Mouse (Mus musculus) heart, adult 2 months (tissue): Measurements from ENCODE around the gene Sema4f. TPM values are rescaled to one million over a fixed set of nuclear protein-coding genes. Genes with fewer than 3 reads are reported as not detected.
A peak's percentile ranks its signal among the peaks of the same experiment; 100 is the strongest.

Experiments used
- DNase-seq, 2 experiments: peaks; one replicate each; pipeline ENCODE4 v3.0.0; 2021
- H3K27ac ChIP-seq: fragments of 200-600 bp; 2 replicates; pipeline ENCODE4 v1.8.1; 2022
- H3K27me3 ChIP-seq: fragments of 200-500 bp; 2 replicates; pipeline ENCODE4 v1.6.1; 2012; ENCODE audit warnings: mild to moderate bottlenecking, low read length, inconsistent platforms, mixed read lengths; ENCODE audit not compliant: control insufficient read depth, insufficient read depth
- H3K36me3 ChIP-seq: fragments of 200-500 bp; 2 replicates; pipeline ENCODE4 v1.6.1; 2012; ENCODE audit warnings: low read length, inconsistent platforms; ENCODE audit not compliant: control insufficient read depth, insufficient read depth
- H3K4me1 ChIP-seq: fragments of 200-500 bp; 2 replicates; pipeline ENCODE4 v1.6.1; 2011; ENCODE audit warnings: low read length; ENCODE audit not compliant: control insufficient read depth, insufficient read depth
- H3K4me3 ChIP-seq: fragments of 200-600 bp; 2 replicates; pipeline ENCODE4 v1.8.1; 2022
- H3K79me2 ChIP-seq: fragments of 200-500 bp; replicated peaks from 2 replicates; pipeline ENCODE4 v1.6.1; 2012; ENCODE audit warnings: mild to moderate bottlenecking, inconsistent platforms, low read length, moderate library complexity, mixed read lengths; ENCODE audit not compliant: control insufficient read depth, insufficient read depth
- H3K9ac ChIP-seq: fragments of 200-500 bp; 2 replicates; pipeline ENCODE4 v1.6.1; 2012; ENCODE audit warnings: low read depth, mild to moderate bottlenecking, control low read depth, inconsistent platforms, low read length, mixed read lengths
- CTCF ChIP-seq: fragments of 200-600 bp; IDR thresholded peaks from 2 replicates; pipeline ENCODE4 v1.8.1; 2022; ENCODE audit warnings: antibody characterized with exemption, mild to moderate bottlenecking, moderate library complexity
- EP300 ChIP-seq: fragments of 200-500 bp; IDR thresholded peaks from 2 replicates; pipeline ENCODE4 v1.6.1; 2011; ENCODE audit warnings: low read depth, low read length, control low read depth; ENCODE audit not compliant: insufficient read depth
- POLR2A ChIP-seq: fragments of 200-500 bp; IDR thresholded peaks from 2 replicates; pipeline ENCODE4 v1.6.1; 2011; ENCODE audit warnings: mild to moderate bottlenecking, low read depth, low read length, control low read depth; ENCODE audit not compliant: insufficient read depth
- WGBS: fragments of 180-500 bp; shearing (Covaris S2); methylation state at CpG from one replicate; pipeline ENCODE4 v1.1.7; 2018; 5-methylcytosine and 5-hydroxymethylcytosine counted together
- intact Hi-C: fragments of 180-260 bp; cut with DNase I; formaldehyde crosslinking; loops from one replicate; pipeline ENCODE4 v1.15.1; 2025
- polyA plus RNA-seq: library from polyadenylated mRNA; depleted of rRNA; stranded (reverse); fragments of >200 nt; gene quantifications from 2 replicates; pipeline ENCODE4 v1.2.3, GENCODE M21; 2012
- total RNA-seq, 2 experiments: library from RNA; stranded (reverse); gene quantifications; 2 replicates each; pipeline ENCODE4 v1.2.3; 2021

Gene Sema4f
- total and polyA plus RNA-seq, 3 experiments: 0.13 to 0.37 (median 0.18) TPM

DNA sequence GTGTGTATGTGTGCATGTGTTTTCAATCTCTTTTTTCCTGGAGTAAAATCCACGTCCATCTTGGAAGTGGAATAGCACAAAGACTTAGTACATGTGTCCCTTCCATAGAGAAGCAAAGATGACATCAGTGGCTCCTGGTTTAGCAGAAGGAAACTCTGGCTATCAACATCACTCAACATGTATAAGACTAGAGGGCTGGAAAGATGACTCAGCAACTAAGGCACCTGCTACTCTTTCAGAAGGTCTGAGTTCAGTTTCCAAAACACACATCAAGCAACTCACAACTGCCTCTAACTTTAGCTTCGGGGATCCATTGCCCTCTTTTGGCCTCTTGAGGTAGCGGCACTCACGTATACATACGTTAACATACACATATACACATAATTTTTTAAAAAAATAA is 28.3 kb downstream of the Sema4f start:
- H3K9ac ChIP-seq: no peak overlapping the region
- 84% methylated on average over 5 of the region's 5 CpGs for WGBS
- no peak overlapping the region for H3K4me3 ChIP-seq
- H3K27me3 ChIP-seq: no peaks in the 10 kb centered on the region
- DNase-seq: no peak
- no peak for TF ChIP-seq EP300
- no peak for TF ChIP-seq POLR2A
- TF ChIP-seq CTCF: no peak
- no peak overlapping the region for H3K27ac ChIP-seq
- no peaks in the 10 kb centered on the region for H3K79me2 ChIP-seq
- intact Hi-C loops: no loop called here
- no peaks in the 10 kb centered on the region for H3K4me1 ChIP-seq
- no peaks in the 10 kb centered on the region for H3K36me3 ChIP-seq

DNA sequence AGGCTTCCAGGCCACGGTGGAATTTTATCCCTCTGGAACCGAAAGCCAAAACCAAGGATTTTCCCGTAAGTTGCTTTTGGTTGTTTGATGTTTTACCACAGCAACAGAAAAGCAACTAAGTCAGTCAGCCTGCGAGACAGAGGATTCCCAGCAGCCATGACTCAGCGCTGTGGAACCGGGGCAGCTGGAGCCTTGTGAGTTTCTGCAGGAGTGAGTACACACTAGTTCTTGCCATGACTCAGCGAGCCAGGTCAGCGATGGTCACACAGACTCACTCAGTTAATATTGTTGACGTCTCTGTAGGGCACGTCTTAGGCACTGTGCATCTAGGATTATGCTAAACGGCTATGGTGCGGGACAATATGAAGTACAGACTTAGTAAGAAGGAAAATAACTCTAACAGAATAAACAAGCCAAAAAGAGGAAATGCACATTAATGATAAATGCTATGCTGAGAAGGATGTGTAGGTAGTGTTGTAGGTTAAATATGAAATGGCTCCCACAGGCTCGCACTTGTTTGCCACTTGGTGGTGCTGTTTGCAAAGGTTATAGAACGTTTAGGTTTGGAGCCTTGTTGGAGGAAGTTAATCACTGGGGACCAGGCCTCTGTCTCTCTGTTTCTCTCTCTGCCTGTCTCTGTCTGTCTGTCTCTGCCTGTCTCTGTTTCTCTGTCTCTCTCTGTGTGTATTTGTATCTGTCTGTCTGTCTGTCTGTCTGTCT is 30.3 kb downstream of the Sema4f start:
- Histone ChIP-seq H3K4me3 (no peak overlapping the region), H3K27me3 (no peaks in the 10 kb centered on the region), H3K4me1 (no peaks in the 10 kb centered on the region), H3K36me3 (no peaks in the 10 kb centered on the region), H3K79me2 (no peaks in the 10 kb centered on the region), H3K27ac (no peak overlapping the region), H3K9ac (no peak overlapping the region)
- DNase-seq: peak in 1 of 2 experiments; percentile 44
- TF ChIP-seq CTCF (peak; percentile 59), EP300 (no peak)
- intact Hi-C loops: no loop called here
- 54% methylated on average over 14 of the region's 14 CpGs for WGBS

DNA sequence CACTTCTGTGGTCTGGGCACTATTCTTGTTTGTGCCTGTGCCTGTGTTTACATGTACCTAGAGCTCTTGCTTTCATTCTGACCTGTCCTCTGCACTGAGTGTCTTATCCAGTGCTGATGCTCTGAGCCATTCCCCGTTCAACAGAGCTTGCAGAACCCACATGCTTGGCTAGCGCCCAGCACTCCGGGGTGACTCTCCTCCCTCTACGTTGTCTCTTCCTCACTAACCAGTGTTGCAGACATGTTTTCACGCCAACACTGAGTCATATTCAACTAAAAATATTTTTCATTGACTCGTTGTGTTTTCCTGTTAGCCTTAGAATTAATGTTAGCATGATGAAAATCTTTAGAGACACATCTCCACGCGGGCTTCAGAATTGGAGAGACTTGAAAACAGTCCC is 31.5 kb downstream of the Sema4f start:
- DNase-seq: no peak
- H3K9ac ChIP-seq: no peak overlapping the region
- no peaks in the 10 kb centered on the region for H3K79me2 ChIP-seq
- H3K4me3 ChIP-seq: no peak overlapping the region
- H3K4me1 ChIP-seq: no peaks in the 10 kb centered on the region
- intact Hi-C loops: no loop called here
- no peaks in the 10 kb centered on the region for H3K27me3 ChIP-seq
- H3K27ac ChIP-seq: no peak overlapping the region
- TF ChIP-seq EP300 (no peak), CTCF (no peak), POLR2A (no peak)
- H3K36me3 ChIP-seq: no peaks in the 10 kb centered on the region
- WGBS: 46% methylated on average over 8 of the region's 8 CpGs

DNA sequence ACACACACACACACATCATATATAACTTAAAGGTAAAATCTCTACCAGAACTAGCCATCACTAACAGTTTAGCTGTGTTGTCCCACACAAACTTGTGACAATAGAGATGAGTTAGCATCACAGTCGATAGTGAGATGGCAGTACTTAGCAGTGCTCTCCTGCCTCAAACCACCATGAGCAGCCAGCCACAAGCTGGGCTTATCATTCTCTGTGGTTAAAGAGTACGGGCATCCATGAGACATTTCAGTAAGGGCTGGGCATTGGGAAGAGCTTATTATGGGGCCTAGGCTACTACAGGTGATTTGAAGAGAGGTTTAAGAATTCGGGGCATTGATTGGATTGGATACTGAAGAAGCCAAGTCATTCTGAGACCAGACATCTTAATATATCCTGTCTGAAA is 32.6 kb downstream of the Sema4f start:
- intact Hi-C loops: no loop called here
- no peak overlapping the region for H3K9ac ChIP-seq
- H3K79me2 ChIP-seq: no peaks in the 10 kb centered on the region
- no peak overlapping the region for H3K27ac ChIP-seq
- WGBS: 90% methylated on average over 3 of the region's 3 CpGs
- no peaks in the 10 kb centered on the region for H3K27me3 ChIP-seq
- no peak overlapping the region for H3K4me3 ChIP-seq
- no peaks in the 10 kb centered on the region for H3K36me3 ChIP-seq
- DNase-seq: no peak
- no peak for TF ChIP-seq POLR2A
- TF ChIP-seq CTCF: no peak
- no peak for TF ChIP-seq EP300
- no peaks in the 10 kb centered on the region for H3K4me1 ChIP-seq

DNA sequence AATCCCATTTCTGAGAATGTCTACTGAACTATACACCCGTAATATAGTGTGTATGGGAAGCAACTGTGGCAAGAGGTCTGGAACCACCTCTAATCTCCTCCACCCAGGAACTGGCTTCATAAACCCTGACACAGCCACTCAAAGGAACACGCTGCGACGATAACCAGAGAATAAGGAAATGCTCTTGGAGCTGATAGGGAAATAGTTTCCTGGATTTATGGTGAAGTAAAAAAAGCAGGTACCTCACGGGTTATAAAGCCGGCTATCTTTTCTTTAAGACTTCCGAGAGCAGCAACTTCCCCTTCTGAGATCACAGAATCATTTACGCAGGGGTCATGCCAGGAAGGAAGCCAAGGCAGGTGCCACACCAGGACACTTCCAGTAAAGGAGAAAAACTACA is 37.0 kb downstream of the Sema4f start:
- intact Hi-C loops: no loop called here
- Histone ChIP-seq H3K27me3 (no peaks in the 10 kb centered on the region), H3K4me1 (peaks cover 1% of the 10 kb centered on the region; the same call in 1 of the 2 replicates), H3K4me3 (no peak overlapping the region), H3K9ac (no peak overlapping the region), H3K36me3 (no peaks in the 10 kb centered on the region), H3K27ac (no peak overlapping the region), H3K79me2 (no peaks in the 10 kb centered on the region)
- no peak for DNase-seq
- 18% methylated on average over 8 of the region's 8 CpGs for WGBS
- no peak for TF ChIP-seq POLR2A
- TF ChIP-seq CTCF: no peak
- TF ChIP-seq EP300: no peak

DNA sequence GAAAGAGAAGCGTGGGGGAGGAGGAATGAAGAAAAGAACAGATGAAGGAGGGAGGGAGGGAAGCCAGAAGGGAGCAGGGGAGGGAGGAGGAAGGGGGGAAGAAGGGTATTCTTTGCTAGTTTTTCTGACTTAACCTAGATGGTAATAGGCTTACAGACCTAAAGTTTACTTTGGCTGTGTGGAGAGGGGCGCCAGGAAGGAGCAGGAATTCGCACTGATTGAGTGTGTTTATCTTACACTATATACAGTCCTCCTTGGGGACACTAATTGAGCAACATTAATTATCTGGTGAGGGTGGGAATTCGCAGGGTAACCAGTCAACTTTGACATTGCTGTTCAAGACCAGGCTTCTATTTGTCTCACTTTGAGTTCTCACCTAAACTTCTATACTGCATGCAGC is 40.8 kb downstream of the Sema4f start:
- Histone ChIP-seq H3K79me2 (no peaks in the 10 kb centered on the region), H3K4me3 (no peak overlapping the region), H3K27ac (no peak overlapping the region), H3K9ac (no peak overlapping the region), H3K36me3 (no peaks in the 10 kb centered on the region), H3K27me3 (no peaks in the 10 kb centered on the region), H3K4me1 (peaks cover 3% of the 10 kb centered on the region; the same call in 1 of the 2 replicates)
- TF ChIP-seq POLR2A (no peak), EP300 (no peak), CTCF (no peak)
- no peak for DNase-seq
- intact Hi-C loops: no loop called here
- 40% methylated on average over 4 of the region's 4 CpGs for WGBS
